In genomic region chr3:41258291-41258690, GRCm38 (mm10) we compare ENCODE assay signal across 11 mouse cellular contexts.
DNase-seq lines count a peak whose midpoint lies in the region.
"Had no signal": no experiment of that assay in that cellular context is flagged by ENCODE, and none has a peak within 500 bp of the region (broad histone marks: within the 10 kb centered on the region; RNA-seq: fewer than 3 reads in every experiment).

No protein-coding gene starts in this region.

- DNase-seq in gastrocnemius, adult 18-20 months (ENCODE audit: low spot score): peak; percentile 58
- no peak for DNase-seq in gastrocnemius, postnatal 10 days
- DNase-seq in embryo, embryonic 9.5 days (ENCODE audit: extremely low spot score): peak; percentile 44
- DNase-seq in gastrocnemius, postnatal 14 days: peak; percentile 17
- peak; percentile 8 for DNase-seq in lung, postnatal 14 days
- DNase-seq in ovary, postnatal 10 days (ENCODE audit: low spot score): no peak
- DNase-seq in cerebellum, adult 9-11 months: no peak
- no peak for DNase-seq in cerebellum, postnatal 14 days
- DNase-seq: adrenal gland, postnatal 36 days; liver, postnatal 0 days; spleen, adult 18-20 months had no signal

- intact Hi-C loops in gastrocnemius, postnatal 14 days (cut with DNase I; ENCODE audit: low total_unique reads): no loop called here

Comparison
In these comparisons a context has a peak if more than half of its experiments do, and no peak if none do; other contexts are left out.
1. DNase-seq: peak in gastrocnemius, adult 18-20 months (single experiment), embryo, embryonic 9.5 days (single experiment), gastrocnemius, postnatal 14 days (single experiment) and lung, postnatal 14 days (single experiment); none in gastrocnemius, postnatal 10 days (single experiment), ovary, postnatal 10 days (single experiment), cerebellum, adult 9-11 months (single experiment) and cerebellum, postnatal 14 days (0 of 2).